Comparison of ENCODE assay signal across 15 mouse cellular contexts in the genomic region with DNA sequence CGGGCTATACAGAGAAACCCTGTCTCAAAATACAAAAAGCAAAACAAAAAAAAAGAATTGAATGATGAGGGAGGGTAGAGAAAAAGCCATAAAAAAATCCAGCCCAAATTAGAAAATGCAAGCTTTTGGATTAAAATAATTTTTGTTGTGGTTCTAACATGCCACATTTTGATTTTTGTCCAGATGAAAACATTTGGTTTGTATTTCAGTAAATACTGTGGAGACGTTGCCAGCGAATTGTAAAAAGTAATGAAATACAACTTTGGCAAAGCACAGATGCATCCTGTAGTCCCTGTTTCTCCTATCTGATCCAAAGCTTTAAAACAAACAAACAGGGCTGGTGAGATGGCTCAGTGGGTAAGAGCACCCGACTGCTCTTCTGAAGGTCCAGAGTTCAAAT.
"Had no signal": no experiment of that assay in that cellular context is flagged by ENCODE, and none has a peak within 500 bp of the region (broad histone marks: within the 10 kb centered on the region; RNA-seq: fewer than 3 reads in every experiment).

No protein-coding gene starts in this region.

- H3K27me3 ChIP-seq: limb, embryonic 12.5 days; liver, embryonic 13.5 days; lung, embryonic 15.5 days; megakaryocyte, embryonic 14.5 days; midbrain, embryonic 12.5 days; stomach, embryonic 15.5 days had no signal

- H3K4me1 ChIP-seq: liver, embryonic 13.5 days; lung, embryonic 15.5 days; stomach, embryonic 15.5 days had no signal

- H3K9me3 ChIP-seq: limb, embryonic 12.5 days; liver, embryonic 13.5 days; lung, embryonic 15.5 days; megakaryocyte, embryonic 14.5 days; midbrain, embryonic 12.5 days; stomach, embryonic 15.5 days had no signal

- DNase-seq: kidney, adult 8-10 months; kidney, postnatal 25 days; liver; liver, embryonic 13.5 days; liver, postnatal 0 days; lung, postnatal 14 days; right cerebral cortex, postnatal 14 days; thymus, adult 2 months; thymus, postnatal 25 days had no signal

- H3K4me2 ChIP-seq: limb, embryonic 12.5 days; liver, embryonic 13.5 days; lung, embryonic 15.5 days; midbrain, embryonic 12.5 days; stomach, embryonic 15.5 days had no signal

- H3K36me3 ChIP-seq: lung, embryonic 15.5 days; stomach, embryonic 15.5 days had no signal

- H3K27ac ChIP-seq: limb, embryonic 12.5 days; liver, embryonic 13.5 days; lung, embryonic 15.5 days; macrophage; midbrain, embryonic 12.5 days; stomach, embryonic 15.5 days had no signal

- H3K9ac ChIP-seq: limb, embryonic 12.5 days; liver, embryonic 13.5 days; liver, postnatal 0 days; lung, embryonic 15.5 days; midbrain, embryonic 12.5 days; stomach, embryonic 15.5 days had no signal

- ATAC-seq: liver, postnatal 0 days had no signal

- H3K4me3 ChIP-seq: limb, embryonic 12.5 days; liver, embryonic 13.5 days; lung, embryonic 15.5 days; megakaryocyte, embryonic 14.5 days; midbrain, embryonic 12.5 days; stomach, embryonic 15.5 days had no signal
